Mouse (Mus musculus) cerebellum, adult 2 months (tissue): ENCODE measurements at regions not wholly inside any gene's neighbourhood (a gene's known extent, or its start where the extent isn't known, plus 50 kb on each side); places are given as distances from the start of the nearest gene placed in this dataset.

Source experiments
- DNase-seq, 2 experiments: peaks; one replicate each; pipeline ENCODE4 v3.0.0; 2021
- H3K27ac ChIP-seq: fragments of 200-500 bp; 2 replicates; pipeline ENCODE4 v1.5.1; 2012; ENCODE audit warnings: low read length, control low read depth, inconsistent platforms; ENCODE audit not compliant: insufficient read depth
- H3K27me3 ChIP-seq: fragments of 200-500 bp; 2 replicates; pipeline ENCODE4 v1.6.1; 2012; ENCODE audit warnings: inconsistent platforms, mild to moderate bottlenecking, low read length, moderate library complexity; ENCODE audit not compliant: control insufficient read depth, insufficient read depth
- H3K4me1 ChIP-seq: fragments of 200-500 bp; 2 replicates; pipeline ENCODE4 v1.6.1; 2011; ENCODE audit warnings: low read length; ENCODE audit not compliant: control insufficient read depth, insufficient read depth
- H3K4me3 ChIP-seq: fragments of 200-500 bp; replicated peaks from 2 replicates; pipeline ENCODE3; 2011; ENCODE audit warnings: mild to moderate bottlenecking, low read depth, low read length, control low read depth; ENCODE audit not compliant: insufficient read depth
- CTCF ChIP-seq: fragments of 200-500 bp; IDR thresholded peaks from 2 replicates; pipeline ENCODE4 v1.5.1; 2011; ENCODE audit warnings: low read depth, mild to moderate bottlenecking, control low read depth, low read length, moderate library complexity, borderline replicate concordance; ENCODE audit not compliant: insufficient read depth
- POLR2A ChIP-seq: fragments of 200-500 bp; IDR thresholded peaks from 2 replicates; pipeline ENCODE4 v1.6.1; 2011; ENCODE audit warnings: low read length, control low read depth, borderline replicate concordance; ENCODE audit not compliant: insufficient read depth
- WGBS: fragments of 180-500 bp; shearing (Covaris S2); methylation state at CpG from one replicate; pipeline ENCODE4 v1.1.7; 2018; 5-methylcytosine and 5-hydroxymethylcytosine counted together

DNA sequence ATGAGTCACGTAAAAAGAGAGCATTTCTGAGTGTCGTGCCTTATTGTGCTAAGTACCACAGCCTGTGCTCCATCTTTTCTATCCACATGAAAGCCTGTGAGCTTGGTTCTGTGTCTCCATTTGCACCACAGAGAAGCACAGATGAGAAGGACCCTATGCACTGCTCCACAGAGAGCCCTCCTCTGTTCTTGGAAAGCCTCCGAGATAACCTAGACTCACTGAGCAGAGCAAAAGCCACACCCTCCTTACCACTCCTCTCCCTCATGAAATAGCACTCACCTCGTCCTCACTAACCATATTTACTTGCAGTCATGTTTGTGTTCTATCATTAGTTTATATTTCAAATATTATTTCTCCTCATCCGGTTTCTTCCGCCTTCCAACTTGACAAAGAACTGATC is 150.5 kb upstream of the Jun start:
- no peak for TF ChIP-seq POLR2A
- Histone ChIP-seq H3K27me3 (no peaks in the 10 kb centered on the region), H3K4me3 (no peak overlapping the region), H3K27ac (no peak overlapping the region), H3K4me1 (no peaks in the 10 kb centered on the region)
- no peak for DNase-seq
- WGBS = 91% methylated on average over 6 of the region's 6 CpGs

GRCm38 (mm10) chr4:95203577-95203976 is 151.6 kb upstream of the Jun start:
- no peak overlapping the region for H3K4me3 ChIP-seq
- no peak for TF ChIP-seq CTCF
- TF ChIP-seq POLR2A = no peak
- H3K4me1 ChIP-seq = no peaks in the 10 kb centered on the region
- no peak for DNase-seq
- no peak overlapping the region for H3K27ac ChIP-seq
- no peaks in the 10 kb centered on the region for H3K27me3 ChIP-seq

DNA sequence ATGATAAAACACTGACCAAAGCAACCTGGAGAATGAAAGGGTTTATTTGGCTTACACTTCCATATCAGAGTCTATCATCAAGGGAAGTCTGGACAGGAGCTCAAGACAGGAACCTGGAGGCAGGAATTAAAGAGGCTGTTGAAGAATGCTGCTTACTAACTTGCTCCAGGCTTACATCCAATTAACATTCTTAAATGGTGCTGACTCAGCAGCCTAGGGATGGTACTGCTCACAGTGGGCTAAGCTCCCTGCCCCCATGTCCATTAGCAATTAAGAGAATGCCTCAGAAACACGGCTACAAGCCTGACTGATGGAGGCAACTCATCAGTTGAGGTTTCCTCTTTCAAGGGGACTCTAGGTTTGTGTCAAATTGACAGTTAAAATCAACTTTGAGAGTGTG is 153.3 kb upstream of the Jun start:
- no peak for DNase-seq
- WGBS = 79% methylated on average over 1 of the region's 1 CpGs
- no peaks in the 10 kb centered on the region for H3K4me1 ChIP-seq
- no peak overlapping the region for H3K4me3 ChIP-seq
- TF ChIP-seq CTCF (no peak), POLR2A (no peak)
- H3K27ac ChIP-seq = no peak overlapping the region
- no peaks in the 10 kb centered on the region for H3K27me3 ChIP-seq

DNA sequence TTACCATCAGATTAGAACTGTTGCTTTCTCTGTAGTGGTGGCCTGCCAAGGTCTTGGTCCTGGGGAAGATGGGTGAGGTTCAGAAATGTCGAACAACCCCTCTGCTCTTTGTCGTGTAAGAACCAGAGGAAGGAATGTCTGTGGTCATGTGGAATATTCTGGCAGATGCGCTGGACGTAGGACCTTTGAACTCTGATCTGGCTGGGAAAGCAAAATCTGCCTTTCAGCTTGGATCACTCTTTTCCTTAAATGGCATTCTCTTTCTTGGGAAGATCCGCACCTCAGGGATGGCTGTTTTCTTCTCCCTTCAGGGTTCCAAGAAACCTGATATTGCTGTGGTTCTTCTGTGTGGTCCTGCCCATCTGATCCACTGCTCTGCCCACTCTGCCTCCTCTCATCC is 155.8 kb upstream of the Jun start:
- 76% methylated on average over 5 of the region's 5 CpGs for WGBS
- TF ChIP-seq CTCF (no peak), POLR2A (no peak)
- H3K4me1 ChIP-seq = no peaks in the 10 kb centered on the region
- no peak overlapping the region for H3K27ac ChIP-seq
- H3K27me3 ChIP-seq = no peaks in the 10 kb centered on the region
- no peak for DNase-seq
- no peak overlapping the region for H3K4me3 ChIP-seq

- TF ChIP-seq POLR2A = no peak
- no peak for TF ChIP-seq CTCF
- DNase-seq = no peak
- H3K27me3 ChIP-seq = no peaks in the 10 kb centered on the region
- H3K27ac ChIP-seq = no peak overlapping the region
- WGBS = 55% methylated on average over 7 of the region's 7 CpGs
- no peak overlapping the region for H3K4me3 ChIP-seq
- H3K4me1 ChIP-seq = no peaks in the 10 kb centered on the region
These were observed 156.8 kb upstream of the Jun start for GRCm38 (mm10) chr4:95208827-95209226.

- TF ChIP-seq CTCF (no peak), POLR2A (no peak)
- H3K4me1 ChIP-seq = no peaks in the 10 kb centered on the region
- no peak for DNase-seq
- no peak overlapping the region for H3K4me3 ChIP-seq
- no peak overlapping the region for H3K27ac ChIP-seq
- no peaks in the 10 kb centered on the region for H3K27me3 ChIP-seq
- WGBS = 69% methylated on average over 3 of the region's 3 CpGs
These were observed 157.5 kb upstream of the Jun start for GRCm38 (mm10) chr4:95209322-95210119.

DNA sequence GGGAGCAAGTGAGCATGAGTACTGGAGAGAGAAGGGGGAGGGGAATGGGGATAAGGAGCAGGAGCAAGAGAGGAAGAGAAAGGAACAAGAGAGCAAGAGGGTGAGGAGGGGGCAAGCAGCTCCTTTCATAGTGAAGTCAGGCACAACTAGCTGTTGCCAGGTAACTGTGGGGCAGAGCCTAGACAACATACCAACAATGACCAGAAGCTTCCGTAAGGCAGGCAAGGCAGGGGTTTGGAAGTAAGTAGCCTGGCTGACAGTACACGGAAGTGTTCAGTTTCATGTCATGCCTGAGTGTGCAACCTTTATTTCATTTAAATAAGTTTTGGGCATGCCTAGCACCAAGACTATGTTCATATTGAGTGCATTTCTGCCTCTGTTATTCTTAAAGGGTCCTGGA is 160.5 kb upstream of the Jun start:
- 66% methylated on average over 2 of the region's 2 CpGs for WGBS
- no peak for TF ChIP-seq POLR2A
- no peak for TF ChIP-seq CTCF
- H3K4me1 ChIP-seq = no peaks in the 10 kb centered on the region
- no peaks in the 10 kb centered on the region for H3K27me3 ChIP-seq
- H3K4me3 ChIP-seq = no peak overlapping the region
- no peak for DNase-seq
- no peak overlapping the region for H3K27ac ChIP-seq

- 73% methylated on average over 3 of the region's 3 CpGs for WGBS
These were observed 161.0 kb upstream of the Jun start for GRCm38 (mm10) chr4:95213026-95213425.

More at GRCm38 (mm10) chr4:95213026-95213425, 161.0 kb upstream of the Jun start:
- no peaks in the 10 kb centered on the region for H3K27me3 ChIP-seq
- TF ChIP-seq CTCF = no peak
- no peak for TF ChIP-seq POLR2A
- no peak for DNase-seq
- H3K4me3 ChIP-seq = no peak overlapping the region
- no peaks in the 10 kb centered on the region for H3K4me1 ChIP-seq
- no peak overlapping the region for H3K27ac ChIP-seq
